Mouse (Mus musculus) retina, postnatal 1 day (tissue): Measurements from ENCODE around the gene Tmc1.
A peak's percentile ranks its signal among the peaks of the same experiment; 100 is the strongest.

ENCODE experiments used
- DNase-seq: peaks from one replicate; pipeline ENCODE4 v3.0.0-alpha.2; 2012

The Tmc1 gene

GRCm38 (mm10) chr19:20797558-20798101, 156.4 kb downstream of the Tmc1 start:
- peak; percentile 77 for DNase-seq

- no peak for DNase-seq
Measured at GRCm38 (mm10) chr19:20796001-20796400, 158.0 kb downstream of the Tmc1 start.

DNA sequence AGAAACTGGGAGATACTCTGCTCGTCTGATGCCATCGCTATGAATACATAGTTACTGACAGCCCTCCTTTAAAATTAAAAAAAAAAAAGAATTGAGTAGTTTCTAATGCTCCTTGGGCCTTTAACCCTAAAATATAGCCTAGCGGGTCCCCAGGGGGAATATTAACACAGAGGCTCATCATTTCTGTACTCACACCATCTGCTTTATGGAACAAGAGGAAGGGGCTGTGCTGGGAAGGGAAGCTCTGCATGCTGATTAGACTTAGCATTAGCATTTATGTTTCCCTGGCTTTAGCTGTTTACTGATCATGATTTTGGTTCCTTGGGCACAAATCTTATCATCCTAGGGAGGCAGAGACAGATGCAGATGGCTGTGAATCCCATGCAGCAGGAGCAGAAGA, 159.0 kb downstream of the Tmc1 start:
- DNase-seq, result no peak

- DNase-seq, result peak; percentile 28
Measured at GRCm38 (mm10) chr19:20792811-20793210, 161.2 kb downstream of the Tmc1 start.

GRCm38 (mm10) chr19:20787289-20787688, 166.7 kb downstream of the Tmc1 start:
- no peak for DNase-seq

DNA sequence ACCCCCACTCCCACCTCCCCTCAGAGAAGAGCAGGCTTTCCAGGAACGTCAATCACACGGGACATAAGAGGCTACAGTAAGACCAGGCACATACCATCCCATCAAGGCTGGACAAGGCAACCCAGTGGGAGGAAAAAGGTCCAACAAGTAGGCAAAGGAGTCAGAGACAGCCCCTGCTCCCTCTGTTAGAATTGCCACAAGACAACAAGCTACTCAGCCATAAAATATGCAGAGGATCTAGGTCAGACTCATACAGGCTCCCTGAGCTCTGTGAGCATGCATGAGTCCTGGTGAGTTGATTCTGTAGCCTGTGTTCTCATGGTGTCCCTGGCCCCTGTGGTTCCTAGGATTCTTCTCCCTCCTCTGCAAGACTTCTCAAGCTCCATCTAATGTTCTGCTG, 178.3 kb downstream of the Tmc1 start:
- peak; percentile 65 for DNase-seq

DNA sequence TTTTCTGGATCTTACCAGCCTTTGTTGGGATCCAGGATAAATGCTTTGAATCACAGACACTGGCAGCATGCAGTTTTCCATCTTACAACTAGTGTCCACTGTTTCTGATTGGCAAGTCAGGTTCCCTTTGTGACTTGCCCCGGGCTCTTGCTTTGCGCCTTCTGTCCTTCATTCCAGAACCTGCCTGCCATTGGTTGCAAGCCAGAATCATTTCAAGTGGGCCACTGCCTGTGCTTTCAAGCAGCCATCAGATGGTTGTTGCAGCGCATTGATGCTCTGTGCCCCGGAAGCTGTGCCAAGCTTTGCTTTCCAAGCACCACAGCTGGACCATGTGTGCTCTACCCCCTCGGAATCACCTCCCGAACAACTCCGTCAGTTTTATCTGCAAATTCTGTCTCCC, 180.1 kb downstream of the Tmc1 start:
- DNase-seq, result no peak

DNA sequence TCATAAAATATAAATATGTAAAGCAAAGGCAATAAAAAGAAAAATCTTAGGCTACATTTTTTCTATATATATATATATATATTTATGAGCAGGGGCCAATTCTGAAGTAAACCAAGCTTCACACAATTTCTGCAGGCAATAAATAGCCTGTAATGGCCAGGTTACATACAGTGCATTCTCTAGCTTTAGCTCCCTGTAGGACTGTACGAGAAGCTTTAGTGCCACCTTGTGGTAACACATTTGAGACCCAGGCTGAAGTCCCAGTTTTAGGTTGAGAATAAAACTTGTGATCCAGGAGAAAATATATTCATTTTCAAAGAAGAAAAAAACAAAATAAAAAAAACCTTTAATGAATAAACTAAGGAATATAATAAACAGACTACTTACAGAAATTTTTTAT, 189.8 kb downstream of the Tmc1 start:
- DNase-seq, result peak; percentile 69

DNA sequence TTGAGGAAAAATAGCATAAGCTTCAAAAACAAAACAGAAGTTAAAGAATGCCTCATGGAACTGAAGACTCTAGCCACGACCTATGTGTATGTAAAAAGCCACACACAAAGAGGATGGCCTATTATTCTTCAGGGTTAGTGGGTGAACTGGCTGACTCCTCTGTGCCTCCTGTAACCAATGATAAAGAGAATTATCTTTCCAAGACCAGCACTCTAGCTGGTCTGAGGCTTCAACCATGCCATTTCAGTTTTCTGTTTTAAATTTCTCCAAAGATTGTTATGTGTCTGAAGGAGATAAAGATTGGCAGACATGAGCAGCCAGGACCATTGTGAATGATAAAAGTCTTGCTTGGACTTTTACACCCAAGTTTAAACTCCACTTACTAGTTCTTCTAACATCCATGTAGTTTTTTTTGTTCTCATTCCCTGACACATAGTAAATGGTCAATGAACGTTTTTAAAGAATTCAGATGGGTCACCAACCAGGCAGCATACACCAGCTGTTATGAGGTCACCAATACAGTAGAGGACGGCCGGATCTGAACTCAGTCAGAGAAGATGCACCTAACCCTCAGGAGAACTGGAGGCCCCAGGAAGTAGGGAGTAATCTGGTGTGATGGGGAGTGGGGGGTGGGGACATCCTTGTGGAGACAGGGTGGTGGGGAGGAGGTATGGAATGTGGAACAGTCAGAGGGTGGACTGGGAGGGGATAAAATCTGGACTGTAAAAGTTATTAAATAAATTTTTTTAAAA, 192.2 kb downstream of the Tmc1 start:
- no peak for DNase-seq

GRCm38 (mm10) chr19:20761119-20761518, 192.9 kb downstream of the Tmc1 start:
- peak; percentile 54 for DNase-seq

- no peak for DNase-seq
Measured at GRCm38 (mm10) chr19:20744630-20745029, 209.4 kb downstream of the Tmc1 start.
